Mouse (Mus musculus) stomach, embryonic 16.5 days (tissue): Measurements from ENCODE around the gene Rps6ka3. TPM values are rescaled to one million over a fixed set of nuclear protein-coding genes. Genes with fewer than 3 reads are reported as not detected.

Source experiments
- ATAC-seq: fragments of 200-750 bp; cut with Nextera tagmentation; 2 replicates; pipeline ENCODE4 v1.8.0; 2017; ENCODE audit warnings: moderate number of reproducible peaks, moderate TSS enrichment; ENCODE audit not compliant: insufficient read depth, low FRiP score
- H3K27ac ChIP-seq: fragments of 300-500 bp; sonication (generic); 2 replicates; pipeline ENCODE4 v1.5.1; 2014; ENCODE audit warnings: low read length
- H3K27me3 ChIP-seq: fragments of 300-500 bp; sonication (generic); 2 replicates; pipeline ENCODE4 v1.6.1; 2014; ENCODE audit warnings: low read length, control low read depth, mixed read lengths; ENCODE audit not compliant: control insufficient read depth, insufficient read depth
- H3K36me3 ChIP-seq: fragments of 300-500 bp; sonication (generic); 2 replicates; pipeline ENCODE4 v1.6.1; 2014; ENCODE audit warnings: low read length; ENCODE audit not compliant: control insufficient read depth, insufficient read depth
- H3K4me1 ChIP-seq: fragments of 300-500 bp; sonication (generic); 2 replicates; pipeline ENCODE4 v1.6.1; 2014; ENCODE audit warnings: low read length, control low read depth, mixed read lengths; ENCODE audit not compliant: control insufficient read depth, insufficient read depth
- H3K4me2 ChIP-seq: fragments of 300-500 bp; sonication (generic); 2 replicates; pipeline ENCODE4 v1.6.1; 2014; ENCODE audit warnings: low read depth, low read length, mixed read lengths
- H3K4me3 ChIP-seq: fragments of 300-500 bp; sonication (generic); replicated peaks from 2 replicates; pipeline ENCODE4 v1.5.1; 2014; ENCODE audit warnings: mild to moderate bottlenecking, low read length
- H3K9ac ChIP-seq: fragments of 300-500 bp; sonication (generic); 2 replicates; pipeline ENCODE4 v1.6.1; 2014; ENCODE audit warnings: low read length
- H3K9me3 ChIP-seq: fragments of 300-500 bp; sonication (generic); replicated peaks from 2 replicates; pipeline ENCODE4 v1.6.1; 2016; ENCODE audit warnings: low read length, control low read depth; ENCODE audit not compliant: control insufficient read depth
- WGBS: fragments of 180-500 bp; shearing (Covaris S2); extraction: QIAGEN DNeasy Blood & Tissue Kit; methylation state at CpG from one replicate; pipeline ENCODE4 v1.1.7; 2014; 5-methylcytosine and 5-hydroxymethylcytosine counted together
- polyA plus RNA-seq: library from polyadenylated mRNA; unstranded; fragments of >200 nt; fragmentation: Nextera tagmentation; extraction: Ambion mirVana; gene quantifications from 2 replicates; pipeline ENCODE4 v1.2.1, GENCODE M21; 2015

The Rps6ka3 gene
- polyA plus RNA-seq, 1 experiment from 2014 or later, result 5.3 TPM

- Histone ChIP-seq H3K9me3 (no peaks in the 10 kb centered on the region), H3K9ac (no peak overlapping the region), H3K27ac (no peak overlapping the region), H3K4me3 (no peak overlapping the region), H3K36me3 (peaks cover 3% of the 10 kb centered on the region; the same call in 1 of the 2 replicates), H3K4me1 (no peaks in the 10 kb centered on the region), H3K4me2 (no peak overlapping the region), H3K27me3 (no peaks in the 10 kb centered on the region)
- no peak for ATAC-seq
These were observed 178.8 kb downstream of the Rps6ka3 start for GRCm38 (mm10) chrX:159388953-159389352.

GRCm38 (mm10) chrX:159390347-159390962 is 180.3 kb downstream of the Rps6ka3 start:
- no peak for ATAC-seq
- peaks cover 3% of the 10 kb centered on the region; the same call in 1 of the 2 replicates for H3K36me3 ChIP-seq
- H3K4me2 ChIP-seq, result no peak overlapping the region
- H3K4me3 ChIP-seq, result no peak overlapping the region
- H3K9ac ChIP-seq, result no peak overlapping the region
- H3K27me3 ChIP-seq, result no peaks in the 10 kb centered on the region
- no peaks in the 10 kb centered on the region for H3K4me1 ChIP-seq
- H3K27ac ChIP-seq, result no peak overlapping the region
- H3K9me3 ChIP-seq, result no peaks in the 10 kb centered on the region
- WGBS, result 83% methylated on average over 6 of the region's 6 CpGs

GRCm38 (mm10) chrX:159391239-159391638 is 181.1 kb downstream of the Rps6ka3 start:
- H3K27me3 ChIP-seq, result no peaks in the 10 kb centered on the region
- no peaks in the 10 kb centered on the region for H3K4me1 ChIP-seq
- no peak overlapping the region for H3K4me3 ChIP-seq
- H3K27ac ChIP-seq, result no peak overlapping the region
- H3K36me3 ChIP-seq, result no peaks in the 10 kb centered on the region
- no peak for ATAC-seq
- no peak overlapping the region for H3K4me2 ChIP-seq
- WGBS, result 67% methylated on average over 3 of the region's 3 CpGs
- no peaks in the 10 kb centered on the region for H3K9me3 ChIP-seq
- no peak overlapping the region for H3K9ac ChIP-seq

- Histone ChIP-seq H3K9ac (no peak overlapping the region), H3K27me3 (peaks cover 4% of the 10 kb centered on the region), H3K9me3 (no peaks in the 10 kb centered on the region), H3K36me3 (no peaks in the 10 kb centered on the region), H3K4me2 (no peak overlapping the region), H3K4me3 (no peak overlapping the region), H3K4me1 (no peaks in the 10 kb centered on the region), H3K27ac (no peak overlapping the region)
- ATAC-seq, result no peak
- WGBS, result 33% methylated on average over 4 of the region's 4 CpGs
These were observed 199.1 kb downstream of the Rps6ka3 start for GRCm38 (mm10) chrX:159409253-159409652.

- H3K27ac ChIP-seq, result no peak within 1 kb of the TSS
- H3K4me1 ChIP-seq, result no peaks in the 10 kb centered on the region
- H3K9ac ChIP-seq, result peak within 1 kb of the TSS; percentile 26; the same call in 1 of the 2 replicates
- no peaks in the 10 kb centered on the region for H3K36me3 ChIP-seq
- H3K4me2 ChIP-seq, result peak within 1 kb of the TSS; percentile 91
- WGBS, result 16% methylated on average over 55 of the region's 83 CpGs
- peaks cover 16% of the 10 kb centered on the region for H3K27me3 ChIP-seq
- H3K4me3 ChIP-seq, result peak within 1 kb of the TSS; percentile 53
- peak; percentile 76; the same call in 1 of the 2 replicates for ATAC-seq
- no peaks in the 10 kb centered on the region for H3K9me3 ChIP-seq
These were observed 204.2 kb downstream of the Rps6ka3 start, which contains the start of gene Map7d2 for GRCm38 (mm10) chrX:159414130-159414828. Map7d2 (plus strand) TSS chrX:159414572.

- Histone ChIP-seq H3K9me3 (no peaks in the 10 kb centered on the region), H3K9ac (peak overlapping the region; percentile 26; the same call in 1 of the 2 replicates), H3K27ac (no peak overlapping the region), H3K27me3 (peaks cover 16% of the 10 kb centered on the region), H3K36me3 (no peaks in the 10 kb centered on the region), H3K4me3 (peak overlapping the region; percentile 53), H3K4me1 (no peaks in the 10 kb centered on the region), H3K4me2 (peak overlapping the region; percentile 91)
- WGBS, result 20% methylated on average over 49 of the region's 65 CpGs
- ATAC-seq, result peak; percentile 47
These were observed 204.9 kb downstream of the Rps6ka3 start for GRCm38 (mm10) chrX:159414829-159415673.

Other genes with a start within 250 kb of the Rps6ka3 start
- gene Eif1ax, start 161.9 kb downstream of the Rps6ka3 start, polyA plus RNA-seq, result 113 and 118 TPM in 2 replicates
- 2.0 and 2.1 TPM in 2 replicates for gene Map7d2, start 204.3 kb downstream of the Rps6ka3 start, polyA plus RNA-seq